Mouse (Mus musculus) lung, postnatal 14 days (tissue): ENCODE data around the gene 2610008E11Rik.
A peak's percentile ranks its signal among the peaks of the same experiment; 100 is the strongest.
"Not testable (repeated sequence)": the region's sequence is repeated elsewhere in the genome, so short reads cannot be mapped to it uniquely, and the experiment has no call there.

Experiments
- DNase-seq: peaks from one replicate; pipeline ENCODE4 v3.0.0; 2021

2610008E11Rik gene

DNA sequence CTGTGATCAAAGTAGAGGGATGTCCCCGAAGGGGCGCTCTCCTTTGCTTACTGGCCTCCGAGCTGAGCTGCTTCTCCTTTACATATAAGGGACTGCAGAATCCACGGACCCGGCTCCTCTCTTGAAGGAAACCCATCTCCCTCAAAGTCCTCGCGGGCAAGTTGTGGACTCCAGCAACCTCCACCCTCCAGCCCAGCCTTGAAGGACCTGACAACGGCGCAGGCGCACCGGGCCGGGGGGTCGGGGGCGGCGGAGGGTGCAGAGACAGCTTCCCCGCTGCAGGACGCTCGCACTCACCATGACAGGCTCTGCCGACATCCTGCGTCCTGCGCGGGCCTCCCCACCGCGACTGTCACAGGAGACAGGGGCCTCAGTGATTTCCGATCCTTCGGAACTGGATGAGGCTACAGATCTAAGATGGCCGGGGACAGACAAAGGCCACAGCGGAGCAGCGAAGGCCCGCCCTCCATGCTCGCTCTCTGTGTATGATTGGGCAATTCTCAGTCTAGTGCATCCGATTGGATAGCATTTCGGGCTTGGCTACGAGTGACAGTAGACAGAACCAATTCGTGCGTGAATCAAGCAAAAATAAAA is at the start of gene 2610008E11Rik:
Gene 2610008E11Rik, minus strand, starts transcription at position 440 of the 594 bp plus-strand sequence.
- DNase-seq = peak; percentile 91

DNA sequence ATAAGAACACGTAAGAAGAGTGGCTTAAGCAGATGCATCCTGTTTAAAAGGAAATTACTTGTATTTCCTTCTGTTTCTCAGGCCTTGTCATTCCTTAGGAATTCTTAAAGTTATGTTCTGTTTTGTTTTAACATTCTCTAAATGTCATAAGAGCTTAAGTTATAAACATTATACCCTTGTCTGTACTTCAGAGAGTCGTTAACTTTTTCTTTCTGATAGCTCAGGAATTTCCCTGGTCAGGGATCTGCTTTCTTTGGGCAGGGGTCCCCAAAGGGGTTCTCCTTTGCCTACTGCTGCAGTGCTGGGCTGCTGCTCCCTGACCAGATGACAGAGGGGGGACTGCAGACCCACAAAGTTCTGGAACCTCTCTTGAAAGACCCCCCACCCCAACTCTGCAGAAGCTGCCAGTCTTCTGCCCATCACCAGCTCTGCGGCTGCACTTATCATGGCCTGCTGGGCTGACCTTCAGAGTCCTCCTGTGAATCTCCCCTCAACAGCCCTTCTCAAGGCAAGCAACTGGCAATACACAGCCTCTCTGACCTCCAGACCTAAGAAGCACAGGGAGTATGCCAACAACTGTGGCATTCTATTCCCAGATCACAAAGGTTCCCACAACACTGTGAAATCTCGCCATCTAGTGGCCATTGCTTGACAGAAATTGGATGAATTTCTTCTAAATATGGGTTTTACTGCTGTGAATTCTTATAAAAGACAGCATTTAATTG is 18.9 kb upstream of the 2610008E11Rik start:
- peak; percentile 73 for DNase-seq

DNA sequence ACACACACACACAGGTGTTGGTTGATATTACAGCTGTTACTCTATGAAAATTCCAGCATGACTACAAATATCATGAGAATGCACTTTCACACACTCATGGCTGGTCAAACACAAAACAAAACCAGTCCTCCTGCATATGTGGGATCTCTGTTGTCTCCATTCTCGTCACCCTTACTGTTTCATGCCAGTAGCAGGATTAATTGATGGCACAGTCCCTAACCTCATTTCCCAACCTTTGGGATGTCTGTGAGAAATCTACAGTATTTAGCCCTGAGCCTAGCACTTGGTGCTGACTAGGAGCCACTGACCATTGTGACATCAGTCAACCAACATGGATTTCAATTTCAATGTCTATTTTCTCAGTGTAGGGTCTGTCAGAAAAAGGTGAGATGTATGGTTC is 17.7 kb upstream of the 2610008E11Rik start:
- no peak for DNase-seq

DNA sequence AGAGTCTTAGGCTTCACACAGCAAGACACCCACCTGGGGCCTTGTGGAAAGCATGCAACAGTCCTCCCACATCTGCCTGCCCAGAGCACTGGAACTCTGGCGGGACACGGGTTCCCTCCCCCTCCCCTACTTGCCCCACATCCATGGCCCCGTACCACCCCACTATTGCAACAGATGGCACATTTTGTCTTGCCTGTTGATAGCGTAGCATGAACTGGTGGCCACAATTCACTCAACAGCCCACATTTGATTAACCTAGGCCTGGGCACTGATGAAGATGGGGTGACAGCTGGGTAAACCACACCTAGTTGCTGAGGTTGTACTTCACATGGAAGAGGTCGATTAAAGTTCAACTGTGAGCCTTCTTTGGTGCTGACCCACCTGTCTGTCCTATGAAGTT is 13.1 kb upstream of the 2610008E11Rik start:
- DNase-seq = no peak

DNA sequence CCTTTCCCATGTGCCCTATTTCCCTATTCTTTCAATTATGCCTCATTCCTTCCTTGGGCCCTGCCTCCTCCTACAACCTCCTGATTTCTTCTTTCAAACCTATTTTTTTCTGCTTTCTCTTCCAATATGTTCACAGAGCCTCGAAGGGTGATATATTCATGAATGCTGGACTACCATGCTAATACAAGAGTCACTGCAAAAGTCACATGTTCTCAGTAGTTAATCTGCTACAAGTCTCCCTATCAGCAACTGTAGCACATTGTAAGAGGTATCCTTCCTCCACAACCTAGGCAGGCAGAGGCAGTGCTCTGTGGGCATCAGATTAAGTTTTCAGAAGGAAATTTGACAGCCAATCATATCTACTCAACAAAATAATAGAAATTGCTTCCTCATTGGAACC is 11.8 kb upstream of the 2610008E11Rik start:
- no peak for DNase-seq

DNA sequence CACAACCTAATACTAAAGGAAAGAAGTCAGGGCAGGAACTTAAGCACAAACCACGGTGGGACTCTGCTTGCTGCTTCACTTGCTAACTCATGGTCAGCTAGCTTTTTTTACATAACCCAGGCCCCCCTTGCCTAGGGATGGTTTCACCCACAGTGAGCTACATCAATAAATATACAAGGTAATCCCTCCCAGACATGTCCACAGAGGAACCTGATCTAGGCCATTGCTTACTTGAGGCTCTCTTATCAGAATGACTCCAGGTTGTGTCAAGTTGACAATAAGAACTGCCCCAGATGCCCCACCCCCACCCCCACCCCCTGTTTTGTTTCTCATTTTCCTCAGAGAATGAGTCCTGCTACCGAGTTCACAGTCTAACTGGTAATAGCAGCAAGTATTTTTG is 10.1 kb upstream of the 2610008E11Rik start:
- no peak for DNase-seq

DNA sequence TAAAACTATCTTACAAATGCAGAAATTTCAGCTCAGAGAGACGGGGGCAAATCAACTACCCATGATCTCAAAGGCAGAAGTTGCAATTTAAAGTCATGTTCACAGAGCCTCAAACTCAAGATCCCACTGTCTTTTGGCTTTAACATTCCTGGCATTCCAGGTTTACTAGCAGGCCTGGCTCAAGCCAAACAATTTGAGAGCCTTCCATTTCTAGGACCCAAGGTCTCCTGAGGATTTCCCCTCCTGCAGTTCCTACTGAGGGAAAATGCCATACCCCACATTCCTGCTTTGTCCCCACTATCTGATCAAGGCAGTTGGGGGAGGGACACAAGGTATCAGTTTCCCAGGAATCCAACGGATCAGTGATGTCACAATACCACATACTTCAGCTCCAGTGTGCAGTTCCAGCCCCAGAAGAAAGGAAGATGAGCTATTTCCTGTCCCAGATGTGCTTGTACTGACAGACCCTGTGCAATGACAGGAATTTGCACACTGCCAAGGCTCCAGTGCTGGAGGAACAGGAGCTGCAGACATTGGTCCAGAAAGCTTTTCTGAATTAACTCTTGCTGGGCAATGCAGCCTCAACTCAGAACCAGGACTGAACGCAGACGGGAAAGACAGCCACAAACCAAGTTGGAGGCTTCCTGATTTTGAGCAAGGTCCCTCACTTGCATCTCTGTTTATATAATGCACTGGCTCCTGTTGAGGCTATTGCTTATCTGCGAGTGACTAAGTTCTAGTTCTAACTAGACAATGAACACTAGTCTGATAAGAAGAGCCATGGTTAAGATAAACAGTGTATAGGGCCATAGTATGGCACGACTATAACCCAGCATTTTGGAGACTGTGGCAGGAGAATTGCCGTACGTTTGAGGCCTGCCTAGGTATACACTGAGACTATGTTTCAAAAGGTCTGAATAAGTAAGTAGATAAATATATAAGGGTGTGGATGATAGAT is 9.2 kb upstream of the 2610008E11Rik start:
- DNase-seq = peak; percentile 4

DNA sequence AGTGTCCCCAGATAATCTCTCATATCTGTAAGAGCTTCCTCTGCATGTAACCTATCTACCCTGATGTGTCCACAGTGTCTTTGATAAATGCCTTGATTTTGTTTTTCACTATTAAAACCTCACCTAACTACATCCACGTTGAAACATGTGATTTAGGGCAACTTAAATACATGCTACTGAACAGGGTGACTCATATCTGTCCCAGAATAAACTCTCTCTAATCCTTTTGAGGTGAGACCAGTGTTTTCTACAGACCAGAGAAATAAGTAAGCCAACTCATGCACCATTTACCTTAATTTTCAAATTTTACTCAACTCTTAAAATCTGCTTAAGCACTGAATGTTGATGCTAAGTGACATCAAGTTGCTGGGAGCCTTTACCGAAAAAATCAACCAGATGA is 694 bp downstream of the 2610008E11Rik start:
- no peak for DNase-seq

DNA sequence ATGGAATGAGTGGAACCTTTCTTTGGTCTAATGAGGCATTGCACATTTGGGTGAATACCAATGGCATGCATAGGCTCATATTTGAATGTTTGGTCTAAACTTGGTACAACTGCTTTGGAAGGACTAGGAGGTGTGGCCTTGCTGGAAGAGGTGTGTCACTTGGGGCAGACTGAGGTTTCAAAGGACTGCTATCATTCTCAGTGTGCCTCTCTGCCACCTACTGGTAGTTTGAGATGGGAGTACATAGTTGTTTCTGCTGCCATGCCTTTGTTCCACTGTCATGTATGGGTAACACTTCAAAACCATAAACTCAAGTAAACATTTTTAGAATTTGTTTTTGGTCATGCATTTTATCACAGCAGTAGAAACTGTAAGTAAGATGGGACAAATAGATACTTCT is 5.7 kb downstream of the 2610008E11Rik start:
- DNase-seq = no peak

DNA sequence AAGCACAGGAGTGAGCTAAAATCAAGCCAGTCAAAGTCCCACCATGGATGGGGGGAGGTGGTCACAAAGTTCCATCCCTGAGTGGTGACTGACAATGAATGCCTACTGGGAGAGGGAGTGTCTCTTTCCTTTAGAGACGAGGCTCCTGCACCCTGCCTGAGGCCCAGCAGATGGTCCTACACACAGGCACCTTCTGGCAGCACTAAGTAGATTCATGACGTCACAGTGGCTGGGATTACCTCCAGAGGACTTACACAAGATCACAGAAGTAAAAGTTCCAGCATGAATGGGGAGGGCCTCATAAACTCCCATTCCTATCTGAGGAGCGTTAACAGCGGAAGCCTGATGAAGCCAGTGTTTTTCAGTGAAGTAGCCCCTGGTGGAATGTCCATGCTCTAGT is 8.4 kb downstream of the 2610008E11Rik start:
- DNase-seq = peak; percentile 6

DNA sequence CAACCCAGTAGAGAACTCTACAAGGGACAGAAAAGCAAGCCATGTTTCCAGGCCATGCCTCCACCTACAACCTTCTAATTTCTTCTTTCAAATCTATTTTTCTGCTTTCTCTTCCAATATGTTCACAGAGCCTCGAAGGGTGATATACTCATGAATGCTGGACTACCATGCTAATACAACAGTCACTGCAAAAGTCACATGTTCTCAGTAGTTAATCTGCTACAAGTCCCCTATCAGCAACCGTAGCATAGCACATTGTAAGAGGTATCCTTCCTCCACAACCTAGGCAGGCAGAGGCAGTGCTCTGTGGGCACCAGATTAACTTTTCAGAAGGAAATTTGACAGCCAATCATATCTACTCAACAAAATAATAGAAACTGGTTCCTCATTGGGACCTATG is 10.8 kb downstream of the 2610008E11Rik start:
- no peak for DNase-seq

DNA sequence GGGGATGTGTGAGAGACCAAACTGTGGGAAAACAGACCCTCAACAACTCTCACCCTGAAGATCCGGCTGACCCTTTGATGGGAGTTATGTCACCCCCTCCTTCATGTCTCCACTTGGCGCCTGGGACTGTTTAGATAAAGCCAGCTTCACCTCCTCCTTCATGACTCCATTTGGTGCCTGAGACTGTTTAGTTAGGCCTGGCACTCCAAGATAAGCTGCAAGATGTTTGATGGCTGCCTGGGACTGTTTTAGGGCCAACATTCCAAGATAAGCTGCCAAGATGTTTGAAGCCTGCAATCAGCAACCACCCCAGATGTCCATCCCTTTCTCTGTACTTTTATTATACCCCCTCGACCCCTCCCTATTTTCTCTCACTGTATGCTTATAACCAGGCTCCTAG is 40.0 kb downstream of the 2610008E11Rik start:
- not testable (repeated sequence) for DNase-seq

DNA sequence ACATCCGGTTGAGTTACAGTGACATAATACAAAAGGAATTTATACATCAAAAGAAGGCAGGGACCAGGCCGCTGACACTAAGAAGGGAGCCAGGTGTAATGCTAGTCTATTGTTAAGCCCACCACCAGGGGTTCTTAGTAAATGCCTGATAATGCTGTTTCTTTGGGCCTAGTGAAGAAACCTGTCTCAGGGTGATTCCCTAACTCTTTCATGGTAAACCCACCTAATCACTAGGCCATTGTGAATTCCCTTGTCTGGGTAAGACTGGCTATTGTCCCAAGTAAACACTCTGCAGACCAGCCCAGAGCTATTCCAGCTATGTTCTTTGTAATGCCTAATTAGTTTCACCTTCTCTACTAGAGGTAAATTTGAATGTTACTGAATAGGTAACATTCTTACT is 54.9 kb downstream of the 2610008E11Rik start:
- not testable (repeated sequence) for DNase-seq

DNA sequence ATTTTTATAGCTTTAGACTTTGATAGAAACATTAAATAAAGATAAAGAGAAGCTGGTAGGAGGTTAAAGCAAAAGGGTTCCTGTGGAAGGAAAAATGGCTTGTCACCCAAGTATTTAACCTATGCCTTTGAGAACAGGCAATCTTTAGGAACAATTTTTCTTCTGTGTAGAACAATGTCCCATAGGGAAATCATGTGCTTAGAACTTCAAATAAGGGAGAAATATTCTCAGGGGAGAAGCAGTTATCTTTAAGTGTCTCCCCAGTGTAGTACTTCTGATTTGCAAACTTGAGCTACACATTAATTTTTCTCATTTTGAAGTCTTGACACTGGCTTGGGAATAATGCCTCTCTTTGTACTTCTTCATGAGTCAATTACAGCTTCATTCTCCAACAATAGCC is 69.0 kb downstream of the 2610008E11Rik start, which contains the start of gene Olfr57:
Gene Olfr57, plus strand, starts transcription at position 301 of the 400 bp plus-strand sequence.
- no peak for DNase-seq
